Mouse (Mus musculus) cortical plate, adult 2 months (tissue): ENCODE measurements around the gene Olfr1423.

Experiments used
- CTCF ChIP-seq: fragments of 200-500 bp; IDR thresholded peaks from 2 replicates; pipeline ENCODE4 v1.5.1; 2011; ENCODE audit warnings: mild to moderate bottlenecking, control low read depth, low read length; ENCODE audit not compliant: insufficient read depth; ENCODE audit errors: extremely low read depth
- POLR2A ChIP-seq: fragments of 200-500 bp; IDR thresholded peaks from 2 replicates; pipeline ENCODE4 v1.6.1; 2011; ENCODE audit warnings: mild to moderate bottlenecking, low read length, control low read depth; ENCODE audit not compliant: insufficient read depth; ENCODE audit errors: extremely low read depth

DNA sequence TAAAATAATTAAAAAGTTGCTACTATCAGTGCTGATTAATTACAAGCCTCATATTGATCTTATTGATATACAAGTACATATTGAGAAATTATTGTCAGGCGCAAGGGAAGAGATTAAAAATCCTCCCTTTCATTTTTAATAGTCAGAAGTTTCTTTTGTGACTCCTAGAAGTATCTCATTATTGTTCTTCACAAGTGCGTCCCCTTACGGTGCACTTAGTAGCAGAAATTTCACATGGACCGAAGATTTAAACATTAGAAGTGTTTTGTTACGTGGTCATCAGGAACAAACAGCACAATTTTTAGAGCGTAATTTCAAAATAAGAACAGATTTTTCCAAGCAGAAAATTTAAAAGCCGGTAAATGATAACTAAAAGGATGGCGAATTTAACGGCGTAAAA is 28.5 kb downstream of the Olfr1423 start:
- TF ChIP-seq CTCF, result no peak
- no peak for TF ChIP-seq POLR2A
